Mouse (Mus musculus): Measurements from ENCODE around the gene Cdc123.

The Cdc123 gene

DNA sequence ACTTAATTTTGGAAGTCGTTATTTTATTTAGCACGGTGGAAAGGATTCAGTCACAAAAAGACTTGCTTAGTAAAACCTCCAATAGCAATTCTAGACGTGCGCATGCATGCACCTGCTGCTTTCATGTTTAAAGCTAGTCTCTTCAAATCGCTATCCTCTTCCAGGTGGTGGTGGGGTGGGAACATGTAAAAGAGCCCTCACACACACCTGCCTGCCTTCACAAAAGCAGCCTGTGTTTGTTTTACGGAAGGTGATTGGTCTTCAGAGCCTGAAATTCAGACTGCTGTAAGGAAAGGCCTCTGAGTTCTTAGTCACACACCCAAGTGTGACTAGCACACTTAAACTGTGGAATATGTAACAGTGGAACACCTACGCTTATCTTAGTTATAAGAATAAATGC, 39.7 kb downstream of the Cdc123 start:
- no peak for DNase-seq (ENCODE audit: low read depth in 1 of 2, low spot score in 2 of 2)

- DNase-seq (ENCODE audit: low read depth in 1 of 2, low spot score in 2 of 2), result peak in 1 of 2 experiments; percentile 25
These were observed 40.4 kb downstream of the Cdc123 start for GRCm38 (mm10) chr2:5804440-5805045.

GRCm38 (mm10) chr2:5801927-5802590, 42.9 kb downstream of the Cdc123 start:
- no peak for DNase-seq (ENCODE audit: low read depth in 1 of 2, low spot score in 2 of 2)

- no peak for DNase-seq (ENCODE audit: low read depth in 1 of 2, low spot score in 2 of 2)
These were observed 43.8 kb downstream of the Cdc123 start for GRCm38 (mm10) chr2:5801182-5801640.

DNA sequence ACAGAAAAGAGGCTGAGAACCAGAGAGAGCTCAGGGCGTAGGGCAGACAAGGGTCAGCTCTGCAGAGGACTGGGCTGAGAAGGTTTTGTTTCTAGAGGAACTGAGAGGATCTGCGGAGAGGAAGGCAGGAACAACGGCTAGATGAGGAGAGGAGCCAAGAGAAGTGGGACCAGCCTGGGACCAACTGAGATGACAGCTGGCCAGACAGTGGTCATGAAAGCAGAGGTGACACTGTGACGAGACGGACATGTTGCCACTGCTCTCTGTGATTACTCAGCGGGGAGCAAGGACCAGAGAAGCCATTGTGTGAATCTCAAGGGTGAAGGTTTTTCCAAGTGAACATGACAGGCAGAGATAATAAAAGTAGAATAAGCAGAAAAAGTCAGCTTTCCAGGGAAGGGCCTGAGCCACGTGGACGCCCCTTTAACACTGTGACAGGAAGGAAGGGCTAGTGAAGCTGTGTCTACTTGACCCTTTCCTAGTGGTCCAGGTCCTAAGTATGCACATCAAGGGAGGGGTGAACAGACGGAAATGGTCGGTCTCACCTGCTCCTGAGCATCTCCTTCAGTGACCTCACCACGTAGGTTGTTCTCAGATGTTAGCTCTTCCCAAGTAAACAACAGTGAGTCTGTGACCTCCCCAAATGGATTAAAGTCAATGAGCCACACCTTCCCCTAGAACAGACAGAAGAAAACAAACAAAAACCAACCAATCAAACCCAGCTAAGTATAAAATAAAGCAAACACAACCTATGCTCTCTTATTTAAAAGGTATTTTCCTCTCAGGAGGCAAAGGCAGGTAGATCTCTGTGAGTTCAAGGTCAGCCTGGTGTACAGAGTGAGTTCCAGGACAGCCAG, 46.9 kb downstream of the Cdc123 start:
- DNase-seq (ENCODE audit: low read depth in 1 of 2, low spot score in 2 of 2), result no peak

- no peak for DNase-seq (ENCODE audit: low read depth in 1 of 2, low spot score in 2 of 2)
These were observed 51.2 kb downstream of the Cdc123 start for GRCm38 (mm10) chr2:5793771-5794170.

DNA sequence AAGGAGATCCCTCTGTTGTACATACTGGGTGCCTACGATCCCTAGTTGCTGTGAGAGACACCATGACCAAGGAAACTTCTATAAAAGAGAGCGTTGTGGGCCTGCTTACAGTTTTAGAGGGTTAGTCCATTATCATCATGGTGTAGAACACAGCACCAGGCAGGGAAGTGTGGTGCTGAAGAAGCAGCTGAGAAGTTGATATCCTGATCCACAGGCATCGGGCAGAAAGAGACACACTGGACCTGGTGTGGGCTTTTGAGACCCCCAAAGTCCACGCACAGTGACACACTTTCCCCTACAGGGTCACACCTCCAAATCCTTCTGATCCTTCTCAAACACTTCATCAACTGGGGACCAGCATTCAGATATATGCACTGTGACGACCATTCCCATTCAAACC, 52.9 kb downstream of the Cdc123 start:
- no peak for DNase-seq (ENCODE audit: low read depth in 1 of 2, low spot score in 2 of 2)

GRCm38 (mm10) chr2:5789625-5790160, 55.3 kb downstream of the Cdc123 start:
- DNase-seq (ENCODE audit: low read depth in 1 of 2, low spot score in 2 of 2), result no peak

- no peak for DNase-seq (ENCODE audit: low read depth in 1 of 2, low spot score in 2 of 2)
These were observed 57.6 kb downstream of the Cdc123 start for GRCm38 (mm10) chr2:5787391-5787790.

DNA sequence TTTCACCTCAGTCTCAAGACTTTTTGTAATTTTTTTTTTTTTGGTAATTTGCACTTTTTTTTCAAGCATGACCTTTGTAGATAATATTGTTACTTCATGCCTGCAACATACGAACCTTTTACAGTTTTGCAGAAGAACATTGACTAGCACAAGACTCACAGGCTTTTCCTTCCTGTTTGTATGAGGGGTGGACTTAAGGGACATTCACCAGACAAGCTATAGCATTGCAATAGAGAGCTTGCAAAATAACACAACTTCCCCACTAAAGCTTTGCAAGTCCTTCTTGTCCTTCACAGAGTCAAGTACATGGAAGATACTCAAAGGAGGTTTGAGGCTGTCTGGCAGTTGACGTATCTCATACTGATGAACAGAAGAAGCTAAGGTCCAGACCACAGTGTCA, 72.5 kb downstream of the Cdc123 start:
- peak in 1 of 2 experiments; percentile 28 for DNase-seq (ENCODE audit: low read depth in 1 of 2, low spot score in 2 of 2)

GRCm38 (mm10) chr2:5770708-5771241, 74.2 kb downstream of the Cdc123 start:
- DNase-seq (ENCODE audit: low read depth in 1 of 2, low spot score in 2 of 2), result peak; percentile 28 to 56

GRCm38 (mm10) chr2:5769630-5770029, 75.3 kb downstream of the Cdc123 start:
- DNase-seq (ENCODE audit: low read depth in 1 of 2, low spot score in 2 of 2), result no peak

DNA sequence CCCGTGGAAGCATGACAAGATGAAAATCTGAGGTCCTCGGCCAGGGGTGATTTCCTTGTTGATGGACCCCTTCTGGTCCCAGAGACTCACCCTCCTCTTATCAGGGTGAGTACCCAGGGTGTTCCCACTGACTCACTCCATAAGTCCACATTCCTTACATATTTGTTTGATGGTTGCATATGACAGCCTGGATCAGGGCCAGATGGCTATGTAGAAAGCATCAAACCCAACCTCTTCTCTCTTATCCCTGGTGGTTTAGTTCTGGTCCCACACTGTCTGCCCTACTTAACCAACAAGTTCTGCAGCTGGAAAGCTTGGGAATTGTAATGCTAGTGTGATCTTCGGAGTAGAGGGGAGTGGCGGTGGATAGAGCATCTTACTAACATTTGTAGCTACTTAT, 76.0 kb downstream of the Cdc123 start:
- no peak for DNase-seq (ENCODE audit: low read depth in 1 of 2, low spot score in 2 of 2)

- DNase-seq (ENCODE audit: low read depth in 1 of 2, low spot score in 2 of 2), result no peak
These were observed 82.9 kb downstream of the Cdc123 start for GRCm38 (mm10) chr2:5762031-5762430.

GRCm38 (mm10) chr2:5760479-5761008, 84.4 kb downstream of the Cdc123 start:
- DNase-seq (ENCODE audit: low read depth in 1 of 2, low spot score in 2 of 2), result no peak

DNA sequence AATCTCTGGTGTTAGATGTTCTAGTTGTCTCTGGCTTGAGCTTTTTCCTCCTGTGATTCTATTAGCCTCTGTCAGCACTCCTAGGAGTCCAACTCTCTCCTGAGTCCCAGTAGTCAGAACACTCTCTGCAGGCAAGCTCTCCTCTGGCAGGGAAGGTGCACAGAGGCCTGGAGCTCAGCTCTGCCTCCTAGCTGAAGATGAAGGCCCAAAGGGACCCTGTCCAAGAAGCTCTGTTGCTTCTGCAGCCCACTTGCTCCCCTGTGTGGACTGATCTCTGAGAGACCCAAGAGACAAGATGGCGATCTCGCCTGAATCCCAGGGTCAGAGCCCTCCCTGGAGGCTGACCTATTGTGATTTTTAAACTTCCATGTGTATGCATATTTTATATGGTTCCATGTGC, 86.4 kb downstream of the Cdc123 start:
- DNase-seq (ENCODE audit: low read depth in 1 of 2, low spot score in 2 of 2), result no peak

GRCm38 (mm10) chr2:5750872-5751271, 94.1 kb downstream of the Cdc123 start:
- no peak for DNase-seq (ENCODE audit: low read depth in 1 of 2, low spot score in 2 of 2)

DNA sequence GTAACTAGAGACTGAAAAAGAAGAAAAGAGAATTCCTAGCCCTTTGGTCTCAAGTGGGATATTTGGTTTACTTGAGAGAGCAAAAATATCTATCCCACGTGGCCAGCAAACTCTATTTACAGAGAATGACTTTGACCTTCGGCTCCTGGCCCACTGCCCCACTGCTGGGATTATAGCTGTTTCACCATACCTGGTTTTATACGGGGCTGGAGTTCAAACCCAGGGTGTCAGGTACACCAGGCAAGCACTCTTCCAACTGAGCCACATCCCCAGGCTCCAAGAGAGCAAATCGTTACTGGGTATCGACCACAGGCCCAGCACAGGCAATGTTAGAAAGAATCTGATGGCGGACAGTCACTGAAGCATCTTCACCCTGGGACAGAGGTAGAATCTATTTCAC, 95.8 kb downstream of the Cdc123 start:
- no peak for DNase-seq (ENCODE audit: low read depth in 1 of 2, low spot score in 2 of 2)

GRCm38 (mm10) chr2:5747545-5748043, 97.4 kb downstream of the Cdc123 start:
- DNase-seq (ENCODE audit: low read depth in 1 of 2, low spot score in 2 of 2), result no peak

- no peak for DNase-seq (ENCODE audit: low read depth in 1 of 2, low spot score in 2 of 2)
These were observed 98.4 kb downstream of the Cdc123 start for GRCm38 (mm10) chr2:5746529-5746928.
